In genomic region chr8:104611613-104612012, GRCm38 (mm10) we compare ENCODE assay signal across 33 mouse cellular contexts. TPM values are rescaled to one million over a fixed set of nuclear protein-coding genes. Genes with fewer than 3 reads are reported as not detected.
DNase-seq lines count a peak whose midpoint lies in the region; ATAC-seq and TF ChIP-seq lines count a peak whose summit lies in the region.
"Had no signal": no experiment of that assay in that cellular context is flagged by ENCODE, and none has a peak within 500 bp of the region (broad histone marks: within the 10 kb centered on the region; RNA-seq: fewer than 3 reads in every experiment).

No protein-coding gene starts in this region.

- 37% methylated on average over 4 of the region's 4 CpGs for WGBS in heart, adult 2 months
- WGBS in heart, embryonic 15.5 days: 16% methylated on average over 4 of the region's 4 CpGs

- no peaks in the 10 kb centered on the region; the same call in 1 of the 2 replicates for H3K36me3 ChIP-seq in heart, adult 2 months (ENCODE audit: control insufficient read depth, insufficient read depth, low read length)
- H3K36me3 ChIP-seq in heart, embryonic 15.5 days: no peaks in the 10 kb centered on the region
- H3K36me3 ChIP-seq: embryonic facial prominence, embryonic 12.5 days; hindbrain, embryonic 10.5 days; liver, embryonic 13.5 days; midbrain, embryonic 10.5 days; neural tube, embryonic 13.5 days had no signal

- DNase-seq in heart, adult 2 months: peak in 1 of 2 experiments; percentile 22
- DNase-seq in heart, postnatal 14 days: no peak
- no peak for DNase-seq in heart, postnatal 36 days
- DNase-seq in lung, postnatal 10 days: peak; percentile 32
- DNase-seq in lung, adult 18-20 months: no peak
- no peak for DNase-seq in kidney, postnatal 14 days
- DNase-seq: adrenal gland, postnatal 14 days; cerebellum, adult 2 months; cerebellum, postnatal 25 days; forebrain, postnatal 0 days; gastrocnemius, postnatal 25 days; kidney, postnatal 4 days; liver, embryonic 13.5 days; retina, postnatal 1 day; right cerebral cortex, postnatal 25 days; spleen, adult 18-20 months; thymus, adult 18-20 months; thymus, postnatal 36 days had no signal

- TF ChIP-seq CTCF in heart, adult 2 months (IDR thresholded peaks at IDR 0.05): no peak

- peak; percentile 15; the same call in 1 of the 2 replicates for ATAC-seq in heart, embryonic 15.5 days (replicated peaks; ENCODE audit: insufficient number of reproducible peaks, insufficient read depth, low FRiP score, low read depth)
- ATAC-seq: forebrain, postnatal 0 days; hindbrain, embryonic 16.5 days; intestine, postnatal 0 days; midbrain, embryonic 16.5 days had no signal

- no peak for TF ChIP-seq POLR2A in heart, adult 2 months (IDR thresholded peaks at IDR 0.05; ENCODE audit: insufficient read depth, low read depth, low read length)

- no peaks in the 10 kb centered on the region for H3K9me3 ChIP-seq in heart, embryonic 15.5 days (replicated peaks)
- H3K9me3 ChIP-seq: embryonic facial prominence, embryonic 12.5 days; hindbrain, embryonic 10.5 days; kidney, embryonic 15.5 days; liver, embryonic 13.5 days; midbrain, embryonic 10.5 days; neural tube, embryonic 13.5 days had no signal

- H3K4me1 ChIP-seq in heart, adult 2 months (ENCODE audit: control insufficient read depth, insufficient read depth, low read length): peaks cover 14% of the 10 kb centered on the region
- peaks cover 69% of the 10 kb centered on the region for H3K4me1 ChIP-seq in heart, embryonic 15.5 days (replicated peaks)
- H3K4me1 ChIP-seq: embryonic facial prominence, embryonic 12.5 days; liver, embryonic 13.5 days; midbrain, embryonic 10.5 days; neural tube, embryonic 13.5 days had no signal

- H3K9ac ChIP-seq in heart, adult 2 months (ENCODE audit: low read depth, low read length): no peak overlapping the region
- no peak overlapping the region for H3K9ac ChIP-seq in heart, embryonic 15.5 days
- H3K9ac ChIP-seq: embryonic facial prominence, embryonic 12.5 days; forebrain, postnatal 0 days; kidney, embryonic 15.5 days; liver, embryonic 13.5 days; neural tube, embryonic 13.5 days had no signal

- H3K4me3 ChIP-seq in heart, adult 2 months: no peak overlapping the region
- no peak overlapping the region for H3K4me3 ChIP-seq in heart, embryonic 15.5 days
- H3K4me3 ChIP-seq: embryonic facial prominence, embryonic 12.5 days; hindbrain, embryonic 10.5 days; kidney, embryonic 15.5 days; left cerebral cortex, adult 2 months; liver, embryonic 13.5 days; midbrain, embryonic 10.5 days; myocyte; neural tube, embryonic 13.5 days had no signal

- no peaks in the 10 kb centered on the region for H3K79me2 ChIP-seq in heart, adult 2 months (replicated peaks; ENCODE audit: control insufficient read depth, insufficient read depth, low read length)

- H3K4me2 ChIP-seq in heart, embryonic 15.5 days: 0 out of 2 replicates have a peak overlapping the region, but pooled peaks have one; percentile 8
- H3K4me2 ChIP-seq: embryonic facial prominence, embryonic 12.5 days; kidney, embryonic 15.5 days; liver, embryonic 13.5 days; neural tube, embryonic 13.5 days had no signal

- H3K27ac ChIP-seq in heart, adult 2 months: peak overlapping the region; percentile 93
- peak overlapping the region; percentile 98 for H3K27ac ChIP-seq in heart, embryonic 15.5 days
- H3K27ac ChIP-seq: embryonic facial prominence, embryonic 12.5 days; hindbrain, embryonic 10.5 days; kidney, embryonic 15.5 days; left cerebral cortex, adult 2 months; liver, embryonic 13.5 days; macrophage; midbrain, embryonic 10.5 days; neural tube, embryonic 13.5 days had no signal

- no peak for TF ChIP-seq EP300 in heart, adult 2 months (IDR thresholded peaks at IDR 0.05; ENCODE audit: insufficient read depth, low read depth, low read length)

- H3K27me3 ChIP-seq in heart, adult 2 months (ENCODE audit: control insufficient read depth, insufficient read depth, low read length): no peaks in the 10 kb centered on the region
- H3K27me3 ChIP-seq in heart, embryonic 15.5 days: no peaks in the 10 kb centered on the region
- H3K27me3 ChIP-seq: embryonic facial prominence, embryonic 12.5 days; kidney, embryonic 15.5 days; liver, embryonic 13.5 days; neural tube, embryonic 13.5 days had no signal

- intact Hi-C loops in heart, adult 2 months (cut with DNase I): no loop called here
- intact Hi-C loops in heart, postnatal 14 days (cut with DNase I): no loop called here
- intact Hi-C loops in heart, postnatal 36 days (cut with DNase I): no loop called here

RNA-seq across cellular contexts. Expression of gene Cdh16, which starts 12.6 kb away (rescaled TPM):
- total RNA-seq in heart, adult 2 months (2021): 1 to 10 TPM; 3.3 to 4.3 TPM
- polyA plus RNA-seq in heart, adult 2 months (2012; rRNA removed): 7.1 and 11.0 TPM in 2 replicates
- total RNA-seq in heart, postnatal 14 days (2021): 1 to 10 TPM; 3.3 to 3.5 TPM
- 17.7 and 20.2 TPM in 2 replicates for polyA plus RNA-seq in heart, embryonic 15.5 days (2015; fragmentation: Nextera tagmentation; extraction: Ambion mirVana)
- 1 to 10 TPM; 3.1 TPM for total RNA-seq in heart, postnatal 36 days (2021)
- total RNA-seq: adrenal gland, postnatal 14 days; forebrain, postnatal 0 days; gastrocnemius, postnatal 25 days; layer of hippocampus, postnatal 10 days; left cerebral cortex, adult 2 months; left cerebral cortex, postnatal 36 days had no signal
- polyA plus RNA-seq: cerebellum, adult 2 months; embryonic facial prominence, embryonic 12.5 days; forebrain, embryonic 11.5 days; forebrain, postnatal 0 days; hindbrain, embryonic 10.5 days; hindbrain, embryonic 16.5 days; intestine, postnatal 0 days; liver, embryonic 13.5 days; macrophage; midbrain, embryonic 10.5 days; midbrain, embryonic 16.5 days had no signal

RNA-seq across cellular contexts. Expression of gene Rrad, which starts 19.5 kb away (rescaled TPM):
- total RNA-seq in heart, adult 2 months (2021): 100 to 1,000 TPM; 123 to 414 TPM
- polyA plus RNA-seq in heart, adult 2 months (2012; rRNA removed): 205 and 316 TPM in 2 replicates
- 100 to 1,000 TPM; 198 to 203 TPM for total RNA-seq in heart, postnatal 14 days (2021)
- 272 and 277 TPM in 2 replicates for polyA plus RNA-seq in heart, embryonic 15.5 days (2015; fragmentation: Nextera tagmentation; extraction: Ambion mirVana)
- total RNA-seq in heart, postnatal 36 days (2021): 100 to 1,000 TPM; 355 to 387 TPM

RNA-seq across cellular contexts. Expression of gene Pdp2, which starts 20.4 kb away (rescaled TPM):
- 10 to 100 TPM; 18.4 to 35.8 TPM for total RNA-seq in heart, adult 2 months (2021)
- polyA plus RNA-seq in heart, adult 2 months (2012; rRNA removed): 10.0 and 18.8 TPM in 2 replicates
- 10 to 100 TPM; 17.0 to 18.2 TPM for total RNA-seq in heart, postnatal 14 days (2021)
- polyA plus RNA-seq in heart, embryonic 15.5 days (2015; fragmentation: Nextera tagmentation; extraction: Ambion mirVana): 5.8 and 7.3 TPM in 2 replicates
- total RNA-seq in heart, postnatal 36 days (2021): 10 to 100 TPM; 28.1 to 29.8 TPM

RNA-seq across cellular contexts. Expression of gene Ciao2b, which starts 30.2 kb away (rescaled TPM):
- total RNA-seq in heart, adult 2 months (2021): 10 to 100 TPM; 63.9 to 66.9 TPM
- 51.6 and 58.1 TPM in 2 replicates for polyA plus RNA-seq in heart, adult 2 months (2012; rRNA removed)
- total RNA-seq in heart, postnatal 14 days (2021): 10 to 100 TPM; 52.9 to 63.6 TPM
- polyA plus RNA-seq in heart, embryonic 15.5 days (2015; fragmentation: Nextera tagmentation; extraction: Ambion mirVana): 158 and 190 TPM in 2 replicates
- 10 to 100 TPM; 61.2 to 67.6 TPM for total RNA-seq in heart, postnatal 36 days (2021)
